Mouse (Mus musculus): ENCODE data around the gene Ubiad1.

- TF ChIP-seq SRF (IDR thresholded peaks at IDR 0.05; ENCODE audit: control insufficient read depth, insufficient read length, low read depth) (no peak), POLR2A (IDR thresholded peaks at IDR 0.05; ENCODE audit: insufficient read length, low read depth) (no peak), USF1 (IDR thresholded peaks at IDR 0.05; ENCODE audit: low read depth) (no peak), POLR2AphosphoS2 (IDR thresholded peaks at IDR 0.05; ENCODE audit: insufficient read length, low read depth) (no peak), TCF12 (IDR thresholded peaks at IDR 0.05; ENCODE audit: insufficient read depth, poor library complexity, severe bottlenecking) (no peak), MAX (IDR thresholded peaks at IDR 0.05; ENCODE audit: low read depth) (no peak), MYOD1 (IDR thresholded peaks at IDR 0.05; ENCODE audit: control insufficient read depth in 1 of 3, insufficient read length in 2 of 3, low read depth in 2 of 3) (no peak)
Measured at GRCm38 (mm10) chr4:148464301-148464700, 19.7 kb upstream of the Ubiad1 start.
